Mouse (Mus musculus) MEL (cell line): Measurements from ENCODE around the gene Opcml. TPM values are rescaled to one million over a fixed set of nuclear protein-coding genes. Genes with fewer than 3 reads are reported as not detected.

Experiments used
- DNase-seq: peaks from one replicate; pipeline ENCODE4 v3.0.0; 2011; ENCODE audit warnings: low read depth, low spot score
- H3K27ac ChIP-seq: 2 replicates; pipeline ENCODE4 v1.5.1; 2012; ENCODE audit warnings: low read depth, mild to moderate bottlenecking, control low read depth, low read length, moderate library complexity; ENCODE audit not compliant: control insufficient read depth
- H3K27me3 ChIP-seq, 2 experiments: fragments of 150-350 bp in 1 of 2; sonication (generic) in 1 of 2; 2 replicates each; pipeline ENCODE4 v1.6.1; 2012; ENCODE audit warnings: low read length in 2 of 2, mild to moderate bottlenecking in 2 of 2, improper control_type of control experiment in 1 of 2, moderate library complexity in 1 of 2; ENCODE audit not compliant: insufficient read depth in 2 of 2, control insufficient read depth in 1 of 2
- H3K36me3 ChIP-seq, 2 experiments: 2 replicates each; pipeline ENCODE4 v1.6.1; 2012 to 2014; ENCODE audit warnings: low read length in 2 of 2, improper control_type of control experiment in 1 of 2, inconsistent platforms in 1 of 2, mild to moderate bottlenecking in 1 of 2; ENCODE audit not compliant: insufficient read depth in 2 of 2, control insufficient read depth in 1 of 2
- H3K4me1 ChIP-seq, 2 experiments: fragments of 150-350 bp in 1 of 2; sonication (generic) in 1 of 2; 2 replicates each; pipeline ENCODE4 v1.6.1; 2012; ENCODE audit warnings: low read length in 2 of 2, improper control_type of control experiment in 1 of 2, mild to moderate bottlenecking in 1 of 2; ENCODE audit not compliant: insufficient read depth in 2 of 2, control insufficient read depth in 1 of 2
- H3K4me3 ChIP-seq, 2 experiments: fragments of 150-350 bp in 1 of 2; sonication (generic) in 1 of 2; 2 replicates each; pipeline ENCODE4 v1.5.1; 2012; ENCODE audit warnings: low read depth in 2 of 2, low read length in 2 of 2, mild to moderate bottlenecking in 2 of 2, moderate library complexity in 2 of 2, control low read depth in 1 of 2, improper control_type of control experiment in 1 of 2; ENCODE audit not compliant: control insufficient read depth in 1 of 2, insufficient read depth in 1 of 2
- H3K79me2 ChIP-seq: 2 replicates; pipeline ENCODE4 v1.6.1; 2012; ENCODE audit warnings: mild to moderate bottlenecking, low read length, moderate library complexity; ENCODE audit not compliant: control insufficient read depth, poor library complexity, insufficient read depth
- H3K9ac ChIP-seq: 2 replicates; pipeline ENCODE4 v1.6.1; 2012; ENCODE audit warnings: low read depth, mild to moderate bottlenecking, control low read depth, low read length, moderate library complexity; ENCODE audit not compliant: control insufficient read depth, poor library complexity, severe bottlenecking
- H3K9me3 ChIP-seq: fragments of 150-350 bp; sonication (generic); replicated peaks from 2 replicates; pipeline ENCODE4 v1.6.1; 2012; ENCODE audit warnings: mild to moderate bottlenecking, low read length, improper control_type of control experiment, moderate library complexity; ENCODE audit not compliant: insufficient read depth
- BHLHE40 ChIP-seq: IDR thresholded peaks from 2 replicates; pipeline ENCODE4 v1.6.1; 2012; ENCODE audit warnings: low read depth, mild to moderate bottlenecking, inconsistent platforms, low read length, improper control_type of control experiment, borderline replicate concordance
- E2F4 ChIP-seq: IDR thresholded peaks from 2 replicates; pipeline ENCODE4 v1.6.1; 2011; ENCODE audit warnings: low read depth, low read length, improper control_type of control experiment, borderline replicate concordance
- ELF1 ChIP-seq: IDR thresholded peaks from 2 replicates; pipeline ENCODE4 v1.6.1; 2014; ENCODE audit warnings: low read depth, mild to moderate bottlenecking, inconsistent platforms, low read length, improper control_type of control experiment, moderate library complexity
- EP300 ChIP-seq, 2 experiments: IDR thresholded peaks; 2 replicates each; pipeline ENCODE4 v1.6.1; 2011; ENCODE audit warnings: improper control_type of control experiment in 2 of 2, low read length in 2 of 2, low read depth in 1 of 2, mild to moderate bottlenecking in 1 of 2
- ETS1 ChIP-seq: IDR thresholded peaks from 2 replicates; pipeline ENCODE4 v1.6.1; 2012; ENCODE audit warnings: low read depth, mild to moderate bottlenecking, inconsistent platforms, low read length, improper control_type of control experiment, moderate library complexity
- JUND ChIP-seq: IDR thresholded peaks from 2 replicates; pipeline ENCODE4 v1.6.1; 2011; ENCODE audit warnings: low read depth, mild to moderate bottlenecking, improper control_type of control experiment, low read length
- MAX ChIP-seq: IDR thresholded peaks from 2 replicates; pipeline ENCODE4 v1.6.1; 2011; ENCODE audit warnings: low read length, improper control_type of control experiment
- MAZ ChIP-seq: IDR thresholded peaks from 2 replicates; pipeline ENCODE4 v1.6.1; 2012; ENCODE audit warnings: low read depth, mild to moderate bottlenecking, inconsistent platforms, low read length, improper control_type of control experiment
- NELFE ChIP-seq: IDR thresholded peaks from 2 replicates; pipeline ENCODE4 v1.6.1; 2011; ENCODE audit warnings: low read depth, low read length, improper control_type of control experiment
- NRF1 ChIP-seq: IDR thresholded peaks from 2 replicates; pipeline ENCODE4 v1.6.1; 2014; ENCODE audit warnings: low read depth, mild to moderate bottlenecking, inconsistent platforms, low read length, improper control_type of control experiment, moderate library complexity; ENCODE audit not compliant: poor library complexity, insufficient read depth, severe bottlenecking
- POLR2A ChIP-seq, 2 experiments: IDR thresholded peaks; 2 replicates each; pipeline ENCODE4 v1.6.1; 2011 to 2012; ENCODE audit warnings: low read length in 2 of 2, mild to moderate bottlenecking in 2 of 2, control low read depth in 1 of 2, improper control_type of control experiment in 1 of 2, low read depth in 1 of 2, moderate library complexity in 1 of 2; ENCODE audit not compliant: control insufficient read depth in 1 of 2, insufficient read depth in 1 of 2, poor library complexity in 1 of 2
- POLR2AphosphoS2 ChIP-seq: IDR thresholded peaks from 2 replicates; pipeline ENCODE4 v1.6.1; 2011; ENCODE audit warnings: low read length, improper control_type of control experiment
- RCOR1 ChIP-seq: IDR thresholded peaks from 2 replicates; pipeline ENCODE4 v1.6.1; 2012; ENCODE audit warnings: low read depth, mild to moderate bottlenecking, inconsistent platforms, low read length, improper control_type of control experiment
- SIN3A ChIP-seq: IDR thresholded peaks from 2 replicates; pipeline ENCODE4 v1.6.1; 2012; ENCODE audit warnings: low read length, improper control_type of control experiment, inconsistent platforms
- TAL1 ChIP-seq: IDR thresholded peaks from 2 replicates; pipeline ENCODE4 v1.6.1; 2012; ENCODE audit warnings: mild to moderate bottlenecking, inconsistent platforms, low read length, moderate library complexity, mixed read lengths
- TBP ChIP-seq: IDR thresholded peaks from 2 replicates; pipeline ENCODE4 v1.8.0; 2011; ENCODE audit warnings: low read depth, low read length, improper control_type of control experiment
- UBTF ChIP-seq: IDR thresholded peaks from 2 replicates; pipeline ENCODE4 v1.6.1; 2012; ENCODE audit warnings: low read depth, mild to moderate bottlenecking, inconsistent platforms, low read length, improper control_type of control experiment, moderate library complexity, borderline replicate concordance; ENCODE audit not compliant: insufficient read depth
- ZC3H11A ChIP-seq: IDR thresholded peaks from 2 replicates; pipeline ENCODE4 v1.6.1; 2012; ENCODE audit warnings: low read depth, mild to moderate bottlenecking, inconsistent platforms, low read length, improper control_type of control experiment
- ZMIZ1 ChIP-seq: IDR thresholded peaks from 2 replicates; pipeline ENCODE4 v1.6.1; 2012; ENCODE audit warnings: low read depth, mild to moderate bottlenecking, inconsistent platforms, low read length, improper control_type of control experiment, moderate library complexity
- ZNF384 ChIP-seq: IDR thresholded peaks from 2 replicates; pipeline ENCODE4 v1.6.1; 2012; ENCODE audit warnings: low read depth, mild to moderate bottlenecking, inconsistent platforms, low read length, improper control_type of control experiment
- polyA plus RNA-seq, 2 experiments: library from polyadenylated mRNA; stranded (reverse) in 1 of 2; unstranded in 1 of 2; fragments of >175 nt in 1 of 2; fragments of >200 nt in 1 of 2; gene quantifications; 2 replicates each; pipeline versions ENCODE4 v1.2.1 to v1.2.4; 2012; ENCODE audit warnings: low replicate concordance in 2 of 2, low read depth in 1 of 2; ENCODE audit not compliant: insufficient read length in 2 of 2, insufficient read depth in 1 of 2, missing spikeins in 1 of 2
- total RNA-seq: library from RNA; depleted of rRNA; stranded (reverse); fragments of 300-350 nt; gene quantifications from 2 replicates; pipeline ENCODE4 v1.2.3, GENCODE M21; 2012

The Opcml gene
- total and polyA plus RNA-seq, 3 experiments = not detected

- DNase-seq = no peak
- no peaks in the 10 kb centered on the region for H3K27me3 ChIP-seq
- no peaks in the 10 kb centered on the region for H3K79me2 ChIP-seq
- no peak overlapping the region for H3K4me3 ChIP-seq
- TF ChIP-seq JUND (no peak), ZNF384 (no peak), TBP (no peak), SIN3A (no peak), ZC3H11A (no peak), POLR2A (IDR thresholded peaks at IDR 0.05; ENCODE audit: control insufficient read depth in 1 of 2, insufficient read depth in 1 of 2, low read depth in 1 of 2, low read length in 2 of 2, poor library complexity in 1 of 2) (no peak), MAZ (no peak), E2F4 (no peak), ETS1 (no peak), RCOR1 (no peak), POLR2AphosphoS2 (no peak), EP300 (IDR thresholded peaks at IDR 0.05; ENCODE audit: low read depth in 1 of 2, low read length in 2 of 2) (no peak), NELFE (no peak), TAL1 (no peak), BHLHE40 (no peak)
- TF ChIP-seq, all 39 proteins: peak for 0
- H3K9me3 ChIP-seq = no peaks in the 10 kb centered on the region
- H3K4me1 ChIP-seq = no peaks in the 10 kb centered on the region
- H3K27ac ChIP-seq = no peak overlapping the region
- H3K36me3 ChIP-seq = no peaks in the 10 kb centered on the region
- no peak overlapping the region for H3K9ac ChIP-seq
Observed at GRCm38 (mm10) chr9:28003131-28003530, 212.6 kb downstream of the Opcml start.

GRCm38 (mm10) chr9:28011483-28011882 is 220.9 kb downstream of the Opcml start:
- no peak for DNase-seq
- H3K79me2 ChIP-seq = no peaks in the 10 kb centered on the region
- TF ChIP-seq ELF1 (no peak), JUND (no peak), UBTF (no peak), POLR2A (IDR thresholded peaks at IDR 0.05; ENCODE audit: control insufficient read depth in 1 of 2, insufficient read depth in 1 of 2, low read depth in 1 of 2, low read length in 2 of 2, poor library complexity in 1 of 2) (no peak), MAX (no peak), TAL1 (no peak), ZNF384 (no peak), ZMIZ1 (no peak), ETS1 (no peak), NRF1 (no peak), EP300 (IDR thresholded peaks at IDR 0.05; ENCODE audit: low read depth in 1 of 2, low read length in 2 of 2) (no peak)
- H3K27ac ChIP-seq = no peak overlapping the region
- H3K27me3 ChIP-seq = no peaks in the 10 kb centered on the region
- no peak overlapping the region for H3K4me3 ChIP-seq
- no peaks in the 10 kb centered on the region for H3K36me3 ChIP-seq
- H3K9ac ChIP-seq = no peak overlapping the region
- H3K9me3 ChIP-seq = no peaks in the 10 kb centered on the region
- H3K4me1 ChIP-seq = no peaks in the 10 kb centered on the region
